Mouse (Mus musculus): ENCODE data around the gene Olfr211. TPM values are rescaled to one million over a fixed set of nuclear protein-coding genes. Genes with fewer than 3 reads are reported as not detected.
"Not testable (repeated sequence)": the region's sequence is repeated elsewhere in the genome, so short reads cannot be mapped to it uniquely, and the experiment has no call there.

The Olfr211 gene
- total and polyA plus RNA-seq, 2 experiments from 2014 or later, result not detected

GRCm38 (mm10) chr6:116459232-116459631 is 29.7 kb upstream of the Olfr211 start:
- Histone ChIP-seq H3K4me3 (ENCODE audit: low read depth, low read length) (no peak overlapping the region), H3K4me2 (ENCODE audit: low read depth) (no peak overlapping the region), H3K4me1 (ENCODE audit: insufficient read depth) (no peaks in the 10 kb centered on the region), H3K9me3 (ENCODE audit: low read length) (no peaks in the 10 kb centered on the region), H3K9ac (no peak overlapping the region), H3K36me3 (ENCODE audit: insufficient read depth) (no peaks in the 10 kb centered on the region), H3K27ac (ENCODE audit: low read depth, low read length) (no peak overlapping the region), H3K27me3 (ENCODE audit: insufficient read depth, low read length) (peaks cover 18% of the 10 kb centered on the region)
- ATAC-seq, result no peak
- 74% methylated on average over 2 of the region's 2 CpGs for WGBS
- TF ChIP-seq CTCF (IDR thresholded peaks at IDR 0.05; ENCODE audit: low read depth), result no peak
- no peak for DNase-seq

- H3K4me3 ChIP-seq (ENCODE audit: low read depth, low read length), result peak within 1 kb of the TSS; percentile 16; the same call in 1 of the 2 replicates
- H3K4me2 ChIP-seq (ENCODE audit: low read depth), result peak within 1 kb of the TSS; percentile 43
- no peak for TF ChIP-seq CTCF (IDR thresholded peaks at IDR 0.05; ENCODE audit: low read depth)
- no peaks in the 10 kb centered on the region for H3K4me1 ChIP-seq (ENCODE audit: insufficient read depth)
- no peak for DNase-seq
- no peaks in the 10 kb centered on the region for H3K36me3 ChIP-seq (ENCODE audit: insufficient read depth)
- no peak within 1 kb of the TSS for H3K9ac ChIP-seq
- ATAC-seq, result peak; percentile 20; the same call in 1 of the 2 replicates
- 4% methylated on average over 43 of the region's 43 CpGs for WGBS
- H3K27ac ChIP-seq (ENCODE audit: low read depth, low read length), result no peak within 1 kb of the TSS
- peaks cover 18% of the 10 kb centered on the region for H3K27me3 ChIP-seq (ENCODE audit: insufficient read depth, low read length)
- no peaks in the 10 kb centered on the region for H3K9me3 ChIP-seq (ENCODE audit: low read length)
These were observed 28.2 kb upstream of the Olfr211 start, which contains the start of gene Alox5 for GRCm38 (mm10) chr6:116460544-116461283. Gene Alox5, minus strand, starts transcription at chr6:116461178.

- no peak for DNase-seq
- Histone ChIP-seq H3K4me1 (ENCODE audit: insufficient read depth) (no peaks in the 10 kb centered on the region), H3K27ac (ENCODE audit: low read depth, low read length) (no peak overlapping the region), H3K9me3 (ENCODE audit: low read length) (no peaks in the 10 kb centered on the region), H3K36me3 (ENCODE audit: insufficient read depth) (no peaks in the 10 kb centered on the region), H3K4me3 (ENCODE audit: low read depth, low read length) (no peak overlapping the region), H3K27me3 (ENCODE audit: insufficient read depth, low read length) (no peaks in the 10 kb centered on the region), H3K4me2 (ENCODE audit: low read depth) (no peak overlapping the region), H3K9ac (no peak overlapping the region)
- ATAC-seq, result no peak
- 37% methylated on average over 3 of the region's 3 CpGs for WGBS
- peak; percentile 61 for TF ChIP-seq CTCF (IDR thresholded peaks at IDR 0.05; ENCODE audit: low read depth)
These were observed 20.8 kb upstream of the Olfr211 start for GRCm38 (mm10) chr6:116468081-116468480.

- TF ChIP-seq CTCF (IDR thresholded peaks at IDR 0.05; ENCODE audit: low read depth), result no peak
- no peak overlapping the region for H3K4me2 ChIP-seq (ENCODE audit: low read depth)
- DNase-seq, result no peak
- no peaks in the 10 kb centered on the region for H3K9me3 ChIP-seq (ENCODE audit: low read length)
- no peaks in the 10 kb centered on the region for H3K27me3 ChIP-seq (ENCODE audit: insufficient read depth, low read length)
- no peak overlapping the region for H3K4me3 ChIP-seq (ENCODE audit: low read depth, low read length)
- H3K4me1 ChIP-seq (ENCODE audit: insufficient read depth), result no peaks in the 10 kb centered on the region
- WGBS, result 79% methylated on average over 1 of the region's 1 CpGs
- ATAC-seq, result no peak
- H3K27ac ChIP-seq (ENCODE audit: low read depth, low read length), result no peak overlapping the region
- H3K36me3 ChIP-seq (ENCODE audit: insufficient read depth), result no peaks in the 10 kb centered on the region
- no peak overlapping the region for H3K9ac ChIP-seq
These were observed 3.8 kb upstream of the Olfr211 start for GRCm38 (mm10) chr6:116485081-116485480.

DNA sequence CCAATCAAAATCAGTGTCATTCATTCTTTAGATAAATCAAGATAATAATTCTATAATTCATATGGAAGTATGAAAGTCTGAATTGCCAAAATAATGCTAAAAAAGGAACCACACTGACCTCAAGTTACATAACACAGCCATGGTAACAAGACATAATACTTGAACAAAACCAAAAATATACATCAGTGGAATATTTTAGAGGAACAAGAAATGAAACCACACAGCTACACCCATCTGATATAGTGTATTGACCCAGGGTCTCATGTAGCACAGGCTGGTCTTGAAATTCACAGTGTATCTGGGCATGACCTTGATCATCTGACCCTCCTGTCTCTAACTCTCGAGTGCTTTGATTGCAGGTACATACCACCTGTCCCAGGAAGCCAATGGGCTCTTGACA is 2.1 kb upstream of the Olfr211 start:
- no peak for DNase-seq
- H3K9me3 ChIP-seq (ENCODE audit: low read length), result no peaks in the 10 kb centered on the region
- H3K27me3 ChIP-seq (ENCODE audit: insufficient read depth, low read length), result no peaks in the 10 kb centered on the region
- H3K9ac ChIP-seq, result no peak overlapping the region
- 62% methylated on average over 1 of the region's 1 CpGs for WGBS
- no peak for ATAC-seq
- TF ChIP-seq CTCF (IDR thresholded peaks at IDR 0.05; ENCODE audit: low read depth), result no peak
- H3K36me3 ChIP-seq (ENCODE audit: insufficient read depth), result no peaks in the 10 kb centered on the region
- no peaks in the 10 kb centered on the region for H3K4me1 ChIP-seq (ENCODE audit: insufficient read depth)
- no peak overlapping the region for H3K4me2 ChIP-seq (ENCODE audit: low read depth)
- no peak overlapping the region for H3K27ac ChIP-seq (ENCODE audit: low read depth, low read length)
- H3K4me3 ChIP-seq (ENCODE audit: low read depth, low read length), result no peak overlapping the region

- no peaks in the 10 kb centered on the region for H3K4me1 ChIP-seq (ENCODE audit: insufficient read depth)
- H3K4me2 ChIP-seq (ENCODE audit: low read depth), result no peak overlapping the region
- no peak overlapping the region for H3K4me3 ChIP-seq (ENCODE audit: low read depth, low read length)
- WGBS, result 81% methylated on average over 5 of the region's 5 CpGs
- no peaks in the 10 kb centered on the region for H3K36me3 ChIP-seq (ENCODE audit: insufficient read depth)
- TF ChIP-seq CTCF (IDR thresholded peaks at IDR 0.05; ENCODE audit: low read depth), result no peak
- no peak overlapping the region for H3K9ac ChIP-seq
- no peaks in the 10 kb centered on the region for H3K27me3 ChIP-seq (ENCODE audit: insufficient read depth, low read length)
- ATAC-seq (no peak), DNase-seq (no peak)
- H3K27ac ChIP-seq (ENCODE audit: low read depth, low read length), result no peak overlapping the region
- H3K9me3 ChIP-seq (ENCODE audit: low read length), result no peaks in the 10 kb centered on the region
These were observed 4.9 kb downstream of the Olfr211 start for GRCm38 (mm10) chr6:116493742-116494141.

GRCm38 (mm10) chr6:116495960-116496359 is 7.1 kb downstream of the Olfr211 start:
- no peak overlapping the region for H3K4me2 ChIP-seq (ENCODE audit: low read depth)
- H3K4me1 ChIP-seq (ENCODE audit: insufficient read depth), result no peaks in the 10 kb centered on the region
- no peaks in the 10 kb centered on the region for H3K36me3 ChIP-seq (ENCODE audit: insufficient read depth)
- H3K27me3 ChIP-seq (ENCODE audit: insufficient read depth, low read length), result no peaks in the 10 kb centered on the region
- no peak for DNase-seq
- no peak overlapping the region for H3K4me3 ChIP-seq (ENCODE audit: low read depth, low read length)
- H3K9me3 ChIP-seq (ENCODE audit: low read length), result no peaks in the 10 kb centered on the region
- TF ChIP-seq CTCF (IDR thresholded peaks at IDR 0.05; ENCODE audit: low read depth), result no peak
- no peak overlapping the region for H3K27ac ChIP-seq (ENCODE audit: low read depth, low read length)
- no peak overlapping the region for H3K9ac ChIP-seq
- WGBS, result 87% methylated on average over 1 of the region's 1 CpGs
- ATAC-seq, result no peak

DNA sequence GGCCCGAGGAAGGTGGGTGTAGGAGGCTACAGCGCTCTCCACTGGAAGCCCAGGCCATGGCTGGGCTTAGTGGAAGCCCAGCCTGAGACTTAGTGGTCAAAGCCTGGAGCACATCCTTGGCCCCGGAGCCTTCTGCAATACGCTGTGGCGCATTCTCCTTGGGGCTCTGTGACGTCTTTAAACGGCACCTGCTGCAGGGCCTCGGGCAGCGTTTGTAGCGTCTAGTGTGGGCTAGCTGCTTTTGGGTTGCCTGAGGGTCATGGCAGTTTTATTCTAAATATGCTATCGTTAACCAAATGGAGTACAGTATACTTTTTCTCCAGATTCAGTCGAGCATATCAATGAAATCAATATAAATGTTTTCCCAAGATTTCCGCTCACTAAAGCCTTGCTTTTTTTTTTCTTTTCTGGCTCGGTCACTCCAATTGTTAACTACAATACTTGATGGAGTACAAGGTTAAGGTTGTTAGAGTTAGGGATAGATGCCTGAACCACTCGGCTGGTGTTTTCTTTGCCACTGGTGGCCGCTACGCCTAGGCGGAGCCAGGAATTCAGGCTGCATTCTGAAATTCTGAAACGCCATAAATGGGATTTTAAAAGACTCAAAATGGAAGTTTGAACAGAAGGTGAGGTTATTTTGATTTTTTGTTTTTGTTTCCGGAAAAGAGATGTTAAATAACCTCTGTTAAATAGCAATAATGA is 17.6 kb downstream of the Olfr211 start, which contains the start of gene Olfr212:
Gene Olfr212 (plus strand): TSS at position 215 of the 702 bp plus-strand sequence.
- not testable (repeated sequence) for H3K36me3 ChIP-seq (ENCODE audit: insufficient read depth); H3K4me1 ChIP-seq (ENCODE audit: insufficient read depth); H3K27me3 ChIP-seq (ENCODE audit: insufficient read depth, low read length); DNase-seq; H3K9ac ChIP-seq; H3K4me3 ChIP-seq (ENCODE audit: low read depth, low read length); H3K9me3 ChIP-seq (ENCODE audit: low read length); H3K27ac ChIP-seq (ENCODE audit: low read depth, low read length); ATAC-seq; H3K4me2 ChIP-seq (ENCODE audit: low read depth)
- 89% methylated on average over 19 of the region's 20 CpGs for WGBS

Data from forebrain, postnatal 0 days (tissue).